Comparison of ENCODE assay signal across 14 mouse cellular contexts in the genomic region with DNA sequence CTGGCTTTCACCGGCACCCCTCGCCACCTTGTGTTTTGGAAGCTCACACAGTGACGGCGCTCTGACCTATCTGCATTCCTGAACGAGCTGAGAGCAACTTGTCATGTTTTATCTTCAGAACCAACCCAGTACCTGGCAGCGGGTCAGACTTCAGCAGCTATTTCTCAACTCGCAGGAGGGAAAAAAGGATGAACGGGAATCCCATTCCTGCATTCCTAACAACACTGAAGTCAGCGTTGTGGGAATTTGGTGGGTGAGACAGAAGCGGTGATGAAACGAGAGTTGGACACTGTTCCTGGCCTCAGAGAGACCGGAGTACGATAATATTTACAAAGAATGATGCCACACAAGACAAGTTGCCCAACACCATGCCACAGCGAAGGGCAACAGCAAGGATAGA. TPM values are rescaled to one million over a fixed set of nuclear protein-coding genes. Genes with fewer than 3 reads are reported as not detected.
DNase-seq lines count a peak whose midpoint lies in the region; ATAC-seq and TF ChIP-seq lines count a peak whose summit lies in the region.
"Had no signal": no experiment of that assay in that cellular context is flagged by ENCODE, and none has a peak within 500 bp of the region (broad histone marks: within the 10 kb centered on the region; RNA-seq: fewer than 3 reads in every experiment).

No protein-coding gene starts in this region.

- no peak for TF ChIP-seq POLR2A in bone marrow, adult 2 months (IDR thresholded peaks at IDR 0.05; ENCODE audit: borderline replicate concordance, control insufficient read depth, low read depth, low read length)

- no peaks in the 10 kb centered on the region; the same call in 1 of the 2 replicates for H3K4me1 ChIP-seq in liver, embryonic 13.5 days (replicated peaks)
- H3K4me1 ChIP-seq in bone marrow, adult 2 months (ENCODE audit: control insufficient read depth, insufficient read depth, low read length): no peaks in the 10 kb centered on the region; the same call in none of the 2 replicates
- H3K4me1 ChIP-seq in hindbrain, embryonic 16.5 days (ENCODE audit: control insufficient read depth, insufficient read depth, low read depth, low read length): no peaks in the 10 kb centered on the region
- H3K4me1 ChIP-seq: forebrain, embryonic 10.5 days had no signal

- no peaks in the 10 kb centered on the region for H3K9me3 ChIP-seq in liver, embryonic 13.5 days (replicated peaks)
- H3K9me3 ChIP-seq in hindbrain, embryonic 16.5 days (ENCODE audit: control insufficient read depth, low read length): no peaks in the 10 kb centered on the region
- H3K9me3 ChIP-seq: forebrain, embryonic 10.5 days had no signal

- ATAC-seq in liver, embryonic 13.5 days (ENCODE audit: low read depth): no peak
- peak; percentile 61 for ATAC-seq in megakaryocyte, adult 5-6 weeks (ENCODE audit: poor library complexity, severe bottlenecking)
- no peak for ATAC-seq in hindbrain, embryonic 16.5 days

- DNase-seq in liver, embryonic 13.5 days: no peak
- no peak for DNase-seq in liver
- peak; percentile 41 to 52 for DNase-seq in heart, postnatal 14 days
- DNase-seq in right cerebral cortex, postnatal 25 days: no peak
- no peak for DNase-seq in testis, postnatal 10 days (ENCODE audit: low spot score)
- DNase-seq: cerebellum, adult 11 months; kidney, postnatal 14 days; right cerebral cortex, adult 18-20 months had no signal

- no peak overlapping the region for H3K27ac ChIP-seq in liver, embryonic 13.5 days
- peak overlapping the region; percentile 72 for H3K27ac ChIP-seq in bone marrow, adult 2 months (ENCODE audit: control insufficient read depth, insufficient read depth, low read depth, low read length, poor library complexity)
- no peak overlapping the region for H3K27ac ChIP-seq in hindbrain, embryonic 16.5 days (ENCODE audit: low read depth, low read length)
- H3K27ac ChIP-seq: forebrain, embryonic 10.5 days had no signal

- H3K36me3 ChIP-seq in liver, embryonic 13.5 days: no peaks in the 10 kb centered on the region
- H3K36me3 ChIP-seq in hindbrain, embryonic 16.5 days (ENCODE audit: control insufficient read depth, insufficient read depth, low read length): no peaks in the 10 kb centered on the region
- H3K36me3 ChIP-seq: forebrain, embryonic 10.5 days had no signal

- H3K4me2 ChIP-seq in liver, embryonic 13.5 days: 0 out of 2 replicates have a peak overlapping the region, but pooled peaks have one; percentile 1
- no peak overlapping the region for H3K4me2 ChIP-seq in hindbrain, embryonic 16.5 days (ENCODE audit: low read length)

- TF ChIP-seq CTCF in bone marrow, adult 2 months (IDR thresholded peaks at IDR 0.05; ENCODE audit: control insufficient read depth, insufficient read depth, low read length): no peak

- H3K9ac ChIP-seq in liver, embryonic 13.5 days: no peak overlapping the region
- H3K9ac ChIP-seq in hindbrain, embryonic 16.5 days (ENCODE audit: low read depth, low read length): no peak overlapping the region

- no peaks in the 10 kb centered on the region for H3K27me3 ChIP-seq in liver, embryonic 13.5 days
- no peaks in the 10 kb centered on the region for H3K27me3 ChIP-seq in hindbrain, embryonic 16.5 days (replicated peaks; ENCODE audit: control insufficient read depth, insufficient read depth, low read length)

- intact Hi-C loops in heart, postnatal 14 days (cut with DNase I): no loop called here

- WGBS in liver, embryonic 13.5 days (ENCODE audit: insufficient replicate concordance): 69% methylated on average over 14 of the region's 14 CpGs
- WGBS in bone marrow, adult 2 months: 52% methylated on average over 14 of the region's 14 CpGs
- 87% methylated on average over 14 of the region's 14 CpGs for WGBS in hindbrain, embryonic 16.5 days

- no peak overlapping the region for H3K4me3 ChIP-seq in liver, embryonic 13.5 days (replicated peaks)
- H3K4me3 ChIP-seq in bone marrow, adult 2 months (replicated peaks; ENCODE audit: control insufficient read depth, low read depth, low read length): peak overlapping the region; percentile 69
- H3K4me3 ChIP-seq in hindbrain, embryonic 16.5 days (ENCODE audit: low read length): no peak overlapping the region
- H3K4me3 ChIP-seq: forebrain, embryonic 10.5 days had no signal

RNA-seq across cellular contexts. Expression of gene Map3k7cl, which starts 58.3 kb away (rescaled TPM):
- not detected in 2 replicates for polyA plus RNA-seq in liver, embryonic 13.5 days (2015; fragmentation: Nextera tagmentation; extraction: Ambion mirVana)
- not detected in 2 replicates for polyA plus RNA-seq in bone marrow, adult 2 months (2011; ENCODE audit: insufficient read depth, insufficient read length, low replicate concordance, missing spikeins)
- total RNA-seq in heart, postnatal 14 days (2021): 1 to 10 TPM; 2.7 to 3.6 TPM
- total RNA-seq in megakaryocyte, adult 5-6 weeks (2015): not detected in 2 replicates
- total RNA-seq in megakaryocyte, adult 5-6 weeks (2017): not detected in 2 replicates
- polyA plus RNA-seq in hindbrain, embryonic 16.5 days (2015; fragmentation: Nextera tagmentation; extraction: Ambion mirVana): 0.25 TPM in 1 of 2 replicates, not detected in the other
- total RNA-seq: hematopoietic stem cell, adult 5-6 weeks; megakaryocyte-erythroid progenitor cell, adult 5-6 weeks had no signal
- polyA plus RNA-seq: forebrain, embryonic 10.5 days had no signal

Comparison
In these comparisons a context has a peak if more than half of its experiments do, and no peak if none do; other contexts are left out.
1. DNase-seq: peak in heart, postnatal 14 days (2 of 2); none in liver, embryonic 13.5 days (single experiment), liver (single experiment), right cerebral cortex, postnatal 25 days (single experiment) and testis, postnatal 10 days (single experiment).